Mouse (Mus musculus) lung, adult 2 months (tissue): ENCODE measurements around the gene Gtf2ird1.

Experiments used
- CTCF ChIP-seq: fragments of 200-500 bp; IDR thresholded peaks from 2 replicates; pipeline ENCODE4 v1.5.1; 2011; ENCODE audit warnings: mild to moderate bottlenecking, low read length, control low read depth; ENCODE audit not compliant: insufficient read depth
- POLR2A ChIP-seq: fragments of 200-500 bp; IDR thresholded peaks from 2 replicates; pipeline ENCODE4 v1.6.1; 2011; ENCODE audit warnings: low read depth, mild to moderate bottlenecking, control low read depth, low read length, borderline replicate concordance; ENCODE audit errors: extremely low read depth

- TF ChIP-seq CTCF, result no peak
- no peak for TF ChIP-seq POLR2A
Observed at GRCm38 (mm10) chr5:134312691-134313450, 143.6 kb downstream of the Gtf2ird1 start.
